In the genomic region with DNA sequence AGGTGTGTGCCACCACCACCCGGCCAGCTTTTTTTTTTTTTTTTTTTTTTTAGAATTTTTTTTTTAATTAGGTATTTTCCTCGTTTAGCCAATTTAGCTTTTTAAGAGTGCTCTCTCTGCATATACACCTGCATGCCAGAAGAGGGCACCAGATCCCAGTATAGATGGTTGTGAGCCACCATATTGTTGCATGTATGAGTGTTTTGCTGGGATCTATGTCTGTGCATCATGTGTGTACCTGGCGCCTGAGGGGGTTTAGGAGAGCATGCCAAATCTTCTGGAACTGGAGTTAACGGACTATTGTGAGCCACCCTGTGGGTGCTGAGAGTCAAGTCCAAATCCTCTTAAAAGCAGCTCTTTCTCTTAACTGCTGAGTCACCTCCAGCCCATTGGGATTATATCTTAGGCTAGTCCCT, we compare ENCODE assay signal across 8 mouse cellular contexts. TPM values are rescaled to one million over a fixed set of nuclear protein-coding genes. Genes with fewer than 3 reads are reported as not detected.
A peak's percentile ranks its signal among the peaks of the same experiment; 100 is the strongest.
DNase-seq lines count a peak whose midpoint lies in the region; ATAC-seq and TF ChIP-seq lines count a peak whose summit lies in the region.

No protein-coding gene starts in this region.

- TF ChIP-seq CTCF in liver, postnatal 0 days (IDR thresholded peaks at IDR 0.05; ENCODE audit: low read depth): peak; percentile 75

- peak; percentile 37 for DNase-seq in adrenal gland, adult 2 months
- DNase-seq in adrenal gland, postnatal 4 days (ENCODE audit: low spot score in 2 of 2): no peak
- peak; percentile 85 for DNase-seq in midbrain, embryonic 11.5 days (ENCODE audit: low spot score, missing footprints)
- peak; percentile 29 for DNase-seq in embryo, embryonic 11 days
- DNase-seq in liver, postnatal 0 days: no peak
- DNase-seq in thymus, postnatal 4 days: peak; percentile 35
- DNase-seq in left cerebral cortex, postnatal 10 days (ENCODE audit: extremely low spot score in 1 of 2, low spot score in 2 of 2): no peak

- no peak overlapping the region for H3K9ac ChIP-seq in midbrain, embryonic 11.5 days (ENCODE audit: low read length)
- H3K9ac ChIP-seq in midbrain, embryonic 15.5 days: no peak overlapping the region
- no peak overlapping the region for H3K9ac ChIP-seq in liver, postnatal 0 days (replicated peaks)

- H3K4me1 ChIP-seq in midbrain, embryonic 11.5 days (ENCODE audit: control insufficient read depth, insufficient read depth, low read length): no peaks in the 10 kb centered on the region
- H3K4me1 ChIP-seq in midbrain, embryonic 15.5 days: no peaks in the 10 kb centered on the region
- H3K4me1 ChIP-seq in liver, postnatal 0 days (ENCODE audit: insufficient read depth): no peaks in the 10 kb centered on the region

- H3K36me3 ChIP-seq in midbrain, embryonic 11.5 days (ENCODE audit: control insufficient read depth, insufficient read depth, low read length): no peaks in the 10 kb centered on the region; the same call in 1 of the 2 replicates
- peaks cover 12% of the 10 kb centered on the region for H3K36me3 ChIP-seq in midbrain, embryonic 15.5 days (replicated peaks)
- H3K36me3 ChIP-seq in liver, postnatal 0 days (replicated peaks; ENCODE audit: insufficient read depth, low read length): peaks cover 22% of the 10 kb centered on the region

- intact Hi-C loops in left cerebral cortex, postnatal 10 days (cut with DNase I): no loop called here

- H3K27ac ChIP-seq in midbrain, embryonic 11.5 days (ENCODE audit: low read depth, low read length): no peak overlapping the region
- no peak overlapping the region for H3K27ac ChIP-seq in midbrain, embryonic 15.5 days
- H3K27ac ChIP-seq in liver, postnatal 0 days (ENCODE audit: low read depth): no peak overlapping the region

- peak; percentile 52; the same call in 1 of the 2 replicates for ATAC-seq in midbrain, embryonic 11.5 days (ENCODE audit: low FRiP score)
- no peak for ATAC-seq in midbrain, embryonic 15.5 days (replicated peaks)
- peak; percentile 53; the same call in 1 of the 2 replicates for ATAC-seq in liver, postnatal 0 days

- no peak for TF ChIP-seq EP300 in liver, postnatal 0 days (IDR thresholded peaks at IDR 0.05; ENCODE audit: low read depth)

- H3K27me3 ChIP-seq in midbrain, embryonic 11.5 days (ENCODE audit: control insufficient read depth, insufficient read depth, low read length): no peaks in the 10 kb centered on the region
- H3K27me3 ChIP-seq in midbrain, embryonic 15.5 days (replicated peaks): no peaks in the 10 kb centered on the region
- H3K27me3 ChIP-seq in liver, postnatal 0 days (ENCODE audit: insufficient read depth, low read length): no peaks in the 10 kb centered on the region

- no peaks in the 10 kb centered on the region for H3K9me3 ChIP-seq in midbrain, embryonic 11.5 days (ENCODE audit: control insufficient read depth, low read length)
- no peaks in the 10 kb centered on the region for H3K9me3 ChIP-seq in midbrain, embryonic 15.5 days
- H3K9me3 ChIP-seq in liver, postnatal 0 days (ENCODE audit: low read length): no peaks in the 10 kb centered on the region

- WGBS in midbrain, embryonic 11.5 days: 67% methylated on average over 4 of the region's 4 CpGs
- 67% methylated on average over 4 of the region's 4 CpGs for WGBS in midbrain, embryonic 15.5 days
- WGBS in liver, postnatal 0 days (ENCODE audit: insufficient replicate concordance): 57% methylated on average over 4 of the region's 4 CpGs

- no peak overlapping the region for H3K4me3 ChIP-seq in midbrain, embryonic 11.5 days (ENCODE audit: low read depth, low read length)
- no peak overlapping the region for H3K4me3 ChIP-seq in midbrain, embryonic 15.5 days
- H3K4me3 ChIP-seq in liver, postnatal 0 days (ENCODE audit: low read depth, low read length): no peak overlapping the region

- no peak overlapping the region for H3K4me2 ChIP-seq in midbrain, embryonic 11.5 days
- no peak overlapping the region for H3K4me2 ChIP-seq in midbrain, embryonic 15.5 days
- H3K4me2 ChIP-seq in liver, postnatal 0 days (ENCODE audit: low read depth, low read length): no peak overlapping the region

RNA-seq across cellular contexts. Expression of gene Tmem240, which starts 12.9 kb away (rescaled TPM):
- total RNA-seq in adrenal gland, adult 2 months (2021): under 1 TPM; 0.55 to 0.73 TPM
- polyA plus RNA-seq in adrenal gland, adult 2 months (2012; rRNA removed): 2.0 and 3.1 TPM in 2 replicates
- total RNA-seq in adrenal gland, postnatal 4 days (2021): 1 to 10 TPM; 1.5 to 2.2 TPM
- polyA plus RNA-seq in midbrain, embryonic 11.5 days (2014; fragmentation: Nextera tagmentation; extraction: Ambion mirVana): 0.69 and 0.96 TPM in 2 replicates
- polyA plus RNA-seq in midbrain, embryonic 15.5 days (2015; fragmentation: Nextera tagmentation; extraction: Ambion mirVana): 24.8 and 24.9 TPM in 2 replicates
- 0.02 and 0.06 TPM in 2 replicates for polyA plus RNA-seq in liver, postnatal 0 days (2015; fragmentation: Nextera tagmentation; extraction: Ambion mirVana)
- 10 to 100 TPM; 63.6 to 68.8 TPM for total RNA-seq in left cerebral cortex, postnatal 10 days (2021)

RNA-seq across cellular contexts. Expression of gene Ssu72, which starts 17.1 kb away (rescaled TPM):
- 100 to 1,000 TPM; 104 to 143 TPM for total RNA-seq in adrenal gland, adult 2 months (2021)
- 178 and 190 TPM in 2 replicates for polyA plus RNA-seq in adrenal gland, adult 2 months (2012; rRNA removed)
- total RNA-seq in adrenal gland, postnatal 4 days (2021): 10 to 100 TPM; 88.9 to 96.2 TPM
- polyA plus RNA-seq in midbrain, embryonic 11.5 days (2014; fragmentation: Nextera tagmentation; extraction: Ambion mirVana): 147 and 155 TPM in 2 replicates
- 151 and 155 TPM in 2 replicates for polyA plus RNA-seq in midbrain, embryonic 15.5 days (2015; fragmentation: Nextera tagmentation; extraction: Ambion mirVana)
- polyA plus RNA-seq in liver, postnatal 0 days (2015; fragmentation: Nextera tagmentation; extraction: Ambion mirVana): 66.6 and 66.9 TPM in 2 replicates
- total RNA-seq in left cerebral cortex, postnatal 10 days (2021): 10 to 100 TPM; 82.3 to 85.4 TPM

RNA-seq across cellular contexts. Expression of gene Fndc10, which starts 27.5 kb away (rescaled TPM):
- total RNA-seq in adrenal gland, adult 2 months (2021): 10 to 100 TPM; 42.6 to 65.1 TPM
- polyA plus RNA-seq in adrenal gland, adult 2 months (2012; rRNA removed): 247 and 266 TPM in 2 replicates
- total RNA-seq in adrenal gland, postnatal 4 days (2021): 10 to 100 TPM; 54.6 to 60.4 TPM
- 1.3 and 1.5 TPM in 2 replicates for polyA plus RNA-seq in midbrain, embryonic 11.5 days (2014; fragmentation: Nextera tagmentation; extraction: Ambion mirVana)
- polyA plus RNA-seq in midbrain, embryonic 15.5 days (2015; fragmentation: Nextera tagmentation; extraction: Ambion mirVana): 15.7 and 17.1 TPM in 2 replicates
- polyA plus RNA-seq in liver, postnatal 0 days (2015; fragmentation: Nextera tagmentation; extraction: Ambion mirVana): 0.27 and 0.41 TPM in 2 replicates
- total RNA-seq in left cerebral cortex, postnatal 10 days (2021): 10 to 100 TPM; 20.2 to 22.2 TPM

RNA-seq across cellular contexts. Expression of gene Atad3a, which starts 39.2 kb away (rescaled TPM):
- 10 to 100 TPM; 71.4 to 90.7 TPM for total RNA-seq in adrenal gland, adult 2 months (2021)
- 226 and 242 TPM in 2 replicates for polyA plus RNA-seq in adrenal gland, adult 2 months (2012; rRNA removed)
- total RNA-seq in adrenal gland, postnatal 4 days (2021): 100 to 1,000 TPM in 1 of 2 experiments, 10 to 100 TPM in 1; 99.1 to 102 TPM
- polyA plus RNA-seq in midbrain, embryonic 11.5 days (2014; fragmentation: Nextera tagmentation; extraction: Ambion mirVana): 84.5 and 84.6 TPM in 2 replicates
- 93.4 and 99.2 TPM in 2 replicates for polyA plus RNA-seq in midbrain, embryonic 15.5 days (2015; fragmentation: Nextera tagmentation; extraction: Ambion mirVana)
- polyA plus RNA-seq in liver, postnatal 0 days (2015; fragmentation: Nextera tagmentation; extraction: Ambion mirVana): 44.7 and 45.0 TPM in 2 replicates
- total RNA-seq in left cerebral cortex, postnatal 10 days (2021): 10 to 100 TPM; 56.0 to 57.9 TPM

RNA-seq across cellular contexts. Expression of gene Mib2, which starts 52.7 kb away (rescaled TPM):
- total RNA-seq in adrenal gland, adult 2 months (2021): 10 to 100 TPM; 40.8 to 50.9 TPM
- 110 and 117 TPM in 2 replicates for polyA plus RNA-seq in adrenal gland, adult 2 months (2012; rRNA removed)
- 10 to 100 TPM; 41.5 to 44.2 TPM for total RNA-seq in adrenal gland, postnatal 4 days (2021)
- polyA plus RNA-seq in midbrain, embryonic 11.5 days (2014; fragmentation: Nextera tagmentation; extraction: Ambion mirVana): 11.8 and 12.8 TPM in 2 replicates
- 61.0 and 62.1 TPM in 2 replicates for polyA plus RNA-seq in midbrain, embryonic 15.5 days (2015; fragmentation: Nextera tagmentation; extraction: Ambion mirVana)
- 3.4 and 4.3 TPM in 2 replicates for polyA plus RNA-seq in liver, postnatal 0 days (2015; fragmentation: Nextera tagmentation; extraction: Ambion mirVana)
- 100 to 1,000 TPM in 1 of 2 experiments, 10 to 100 TPM in 1; 98.4 to 100 TPM for total RNA-seq in left cerebral cortex, postnatal 10 days (2021)

Comparison
In these comparisons a context has a peak if more than half of its experiments do, and no peak if none do; other contexts are left out.
1. DNase-seq: peak in adrenal gland, adult 2 months (single experiment), midbrain, embryonic 11.5 days (single experiment), embryo, embryonic 11 days (single experiment) and thymus, postnatal 4 days (single experiment); none in adrenal gland, postnatal 4 days (0 of 2), liver, postnatal 0 days (single experiment) and left cerebral cortex, postnatal 10 days (0 of 2).
2. RNA of gene Fndc10, which starts 27.5 kb away (polyA plus RNA-seq): 247 to 266 TPM in adrenal gland, adult 2 months; 15.7 to 17.1 TPM in midbrain, embryonic 15.5 days, 1.3 to 1.5 TPM in midbrain, embryonic 11.5 days and 0.27 to 0.41 TPM in liver, postnatal 0 days; every median in the first group is over 10 times any median in the second.